Mouse (Mus musculus): Measurements from ENCODE around the gene Rps6kc1.

- TF ChIP-seq POLR2A (IDR thresholded peaks at IDR 0.05; ENCODE audit: borderline replicate concordance, control insufficient read depth, low read depth, low read length) (no peak), CTCF (IDR thresholded peaks at IDR 0.05; ENCODE audit: control insufficient read depth, insufficient read depth, low read length) (no peak)
Observed at GRCm38 (mm10) chr1:190806817-190807216, 104.8 kb downstream of the Rps6kc1 start.
